Mouse (Mus musculus) R1 (cell line): ENCODE results near the gene Cbx2.

ENCODE experiments used
- DNase-seq: peaks from one replicate; pipeline ENCODE4 v3.0.0-alpha.2; 2018; ENCODE audit warnings: low read depth, low spot score

Cbx2 gene

GRCm38 (mm10) chr11:119014455-119014854 is 8.3 kb upstream of the Cbx2 start:
- DNase-seq = no peak

- no peak for DNase-seq
These were observed 5.3 kb upstream of the Cbx2 start for GRCm38 (mm10) chr11:119017506-119017905.

GRCm38 (mm10) chr11:119021180-119021579 is 1.6 kb upstream of the Cbx2 start:
- no peak for DNase-seq

GRCm38 (mm10) chr11:119022068-119022894 is 481 bp upstream of the Cbx2 start:
- no peak for DNase-seq

GRCm38 (mm10) chr11:119023616-119023980 is 836 bp downstream of the Cbx2 start:
- DNase-seq = no peak

GRCm38 (mm10) chr11:119024260-119024659 is 1.5 kb downstream of the Cbx2 start:
- DNase-seq = no peak

- DNase-seq = no peak
These were observed 3.4 kb downstream of the Cbx2 start for GRCm38 (mm10) chr11:119026203-119026602.

- peak; percentile 76 for DNase-seq
These were observed 11.3 kb downstream of the Cbx2 start for GRCm38 (mm10) chr11:119033874-119034558.

- no peak for DNase-seq
These were observed 11.9 kb downstream of the Cbx2 start for GRCm38 (mm10) chr11:119034635-119035034.

GRCm38 (mm10) chr11:119035094-119035685 is 12.4 kb downstream of the Cbx2 start:
- no peak for DNase-seq

- DNase-seq = peak; percentile 61
These were observed 13.0 kb downstream of the Cbx2 start for GRCm38 (mm10) chr11:119035686-119036165.

- DNase-seq = peak; percentile 10
These were observed 13.7 kb downstream of the Cbx2 start for GRCm38 (mm10) chr11:119036447-119036846.

- peak; percentile 81 for DNase-seq
These were observed 14.4 kb downstream of the Cbx2 start for GRCm38 (mm10) chr11:119036934-119037779.

- peak; percentile 34 for DNase-seq
These were observed 15.1 kb downstream of the Cbx2 start for GRCm38 (mm10) chr11:119037780-119038401.

- DNase-seq = no peak
These were observed 16.2 kb downstream of the Cbx2 start for GRCm38 (mm10) chr11:119038744-119039484.

GRCm38 (mm10) chr11:119039732-119040512 is 17.2 kb downstream of the Cbx2 start:
- DNase-seq = peak; percentile 6

GRCm38 (mm10) chr11:119040600-119041324 is 18.0 kb downstream of the Cbx2 start, which contains the start of gene Cbx8:
Gene Cbx8, minus strand, starts transcription at chr11:119040969.
- peak; percentile 99 for DNase-seq

- peak; percentile 85 for DNase-seq
These were observed 18.6 kb downstream of the Cbx2 start for GRCm38 (mm10) chr11:119041325-119041716.
